Mouse (Mus musculus) brain, embryonic 14.5 days (tissue): ENCODE measurements at regions not wholly inside any gene's neighbourhood (a gene's known extent, or its start where the extent isn't known, plus 50 kb on each side); places are given as distances from the start of the nearest gene placed in this dataset.

Source experiments
- CTCF ChIP-seq: fragments of 200-500 bp; IDR thresholded peaks from 2 replicates; pipeline ENCODE4 v1.5.1; 2012; ENCODE audit warnings: inconsistent platforms, mild to moderate bottlenecking, moderate library complexity, borderline replicate concordance; ENCODE audit not compliant: insufficient read depth, insufficient read length; ENCODE audit errors: extremely low read depth
- POLR2A ChIP-seq: fragments of 200-500 bp; IDR thresholded peaks from 2 replicates; pipeline ENCODE4 v1.6.1; 2012; ENCODE audit warnings: mild to moderate bottlenecking, inconsistent platforms, borderline replicate concordance; ENCODE audit not compliant: poor library complexity, insufficient read depth, insufficient read length, severe bottlenecking; ENCODE audit errors: extremely low read depth

- TF ChIP-seq CTCF (no peak), POLR2A (no peak)
Measured at GRCm38 (mm10) chr6:32715137-32715536, 127.1 kb upstream of the Plxna4 start.
